Comparison of ENCODE assay signal across 9 mouse cellular contexts in the genomic region with DNA sequence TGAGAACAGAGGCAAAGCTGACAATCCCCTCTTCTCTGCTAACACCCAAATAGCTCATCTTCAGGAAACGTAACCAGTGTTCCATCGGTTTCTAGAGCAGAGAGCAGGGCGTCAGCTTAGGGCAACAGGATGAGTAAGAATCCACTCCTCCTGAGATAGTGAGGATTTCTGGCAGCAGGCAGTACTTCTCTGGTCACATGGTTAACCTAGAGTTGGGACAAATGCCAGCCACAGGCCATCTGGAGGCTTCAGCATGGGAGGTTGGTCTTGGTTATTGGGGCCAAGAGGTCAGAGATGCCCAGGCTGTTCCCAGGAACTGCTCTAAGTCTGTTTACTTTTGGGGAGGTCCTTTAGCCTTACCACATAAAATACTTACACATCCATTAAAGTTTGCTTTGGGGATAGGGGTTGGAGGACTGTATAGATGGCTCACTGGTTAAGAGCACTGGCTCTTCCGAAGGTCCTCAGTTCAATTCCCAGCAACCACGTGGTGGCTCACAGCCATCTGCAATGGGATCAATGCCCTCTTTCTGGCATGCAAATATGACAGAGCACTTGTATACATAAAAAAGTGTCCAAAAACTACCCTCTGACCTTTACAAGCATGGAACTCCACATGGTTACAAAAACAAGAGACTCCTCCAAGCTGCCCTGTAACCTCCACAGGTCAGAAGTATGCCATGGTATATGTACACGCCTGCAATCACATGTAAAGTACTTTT. TPM values are rescaled to one million over a fixed set of nuclear protein-coding genes. Genes with fewer than 3 reads are reported as not detected.
DNase-seq lines count a peak whose midpoint lies in the region; ATAC-seq and TF ChIP-seq lines count a peak whose summit lies in the region.
"Had no signal": no experiment of that assay in that cellular context is flagged by ENCODE, and none has a peak within 500 bp of the region (broad histone marks: within the 10 kb centered on the region; RNA-seq: fewer than 3 reads in every experiment).

No protein-coding gene starts in this region.

- no peak for TF ChIP-seq CTCF in lung, postnatal 0 days (IDR thresholded peaks at IDR 0.05)
- TF ChIP-seq CTCF in olfactory bulb, adult 2 months (IDR thresholded peaks at IDR 0.05; ENCODE audit: insufficient read depth, low read depth, low read length), result no peak
- TF ChIP-seq CTCF in gastrocnemius, adult 2 months (IDR thresholded peaks at IDR 0.05), result no peak

- 60% methylated on average over 6 of the region's 6 CpGs for WGBS in lung, postnatal 0 days
- WGBS in olfactory bulb, adult 2 months, result 53% methylated on average over 6 of the region's 6 CpGs
- WGBS in embryonic facial prominence, embryonic 10.5 days, result 83% methylated on average over 6 of the region's 6 CpGs

- H3K27ac ChIP-seq in lung, postnatal 0 days (ENCODE audit: low read length), result no peak overlapping the region
- 0 out of 2 replicates have a peak overlapping the region, but pooled peaks have one; percentile 21 for H3K27ac ChIP-seq in olfactory bulb, adult 2 months (ENCODE audit: insufficient read depth, low read depth, low read length)
- no peak overlapping the region for H3K27ac ChIP-seq in gastrocnemius, adult 2 months
- no peak overlapping the region for H3K27ac ChIP-seq in embryonic facial prominence, embryonic 10.5 days (replicated peaks)
- H3K27ac ChIP-seq: limb, embryonic 13.5 days had no signal

- H3K4me3 ChIP-seq in lung, postnatal 0 days (ENCODE audit: low read depth, low read length), result no peak overlapping the region
- H3K4me3 ChIP-seq in olfactory bulb, adult 2 months (ENCODE audit: insufficient read depth, low read depth, low read length), result no peak overlapping the region
- no peak overlapping the region for H3K4me3 ChIP-seq in gastrocnemius, adult 2 months
- no peak overlapping the region for H3K4me3 ChIP-seq in embryonic facial prominence, embryonic 10.5 days
- H3K4me3 ChIP-seq: limb, embryonic 13.5 days had no signal

- DNase-seq in lung, postnatal 0 days (ENCODE audit: low spot score), result peak; percentile 35
- no peak for DNase-seq in lung, postnatal 14 days
- DNase-seq in heart, postnatal 4 days, result peak; percentile 74
- no peak for DNase-seq in gastrocnemius, adult 2 months
- DNase-seq in embryo, embryonic 10 days (ENCODE audit: low spot score), result no peak
- no peak for DNase-seq in embryonic facial prominence, embryonic 10.5 days (ENCODE audit: low spot score)

- peak; percentile 43 for ATAC-seq in lung, postnatal 0 days
- ATAC-seq in cerebellum, adult (ENCODE audit: insufficient number of reproducible peaks, low FRiP score, low TSS enrichment), result peak; percentile 72; the same call in 1 of the 2 replicates

- H3K4me1 ChIP-seq in lung, postnatal 0 days (ENCODE audit: insufficient read depth, low read depth, low read length), result no peaks in the 10 kb centered on the region
- H3K4me1 ChIP-seq in olfactory bulb, adult 2 months (ENCODE audit: control insufficient read depth, insufficient read depth, low read length), result peaks cover 4% of the 10 kb centered on the region
- H3K4me1 ChIP-seq in embryonic facial prominence, embryonic 10.5 days, result no peaks in the 10 kb centered on the region
- H3K4me1 ChIP-seq: limb, embryonic 13.5 days had no signal

- H3K27me3 ChIP-seq in lung, postnatal 0 days (replicated peaks; ENCODE audit: insufficient read depth, low read length), result no peaks in the 10 kb centered on the region
- no peaks in the 10 kb centered on the region for H3K27me3 ChIP-seq in embryonic facial prominence, embryonic 10.5 days (replicated peaks; ENCODE audit: low read depth, poor library complexity, severe bottlenecking)
- H3K27me3 ChIP-seq: limb, embryonic 13.5 days had no signal

- H3K9me3 ChIP-seq in lung, postnatal 0 days (ENCODE audit: low read length), result no peaks in the 10 kb centered on the region
- H3K9me3 ChIP-seq in embryonic facial prominence, embryonic 10.5 days, result no peaks in the 10 kb centered on the region
- H3K9me3 ChIP-seq: limb, embryonic 13.5 days had no signal

- no peak for TF ChIP-seq POLR2A in olfactory bulb, adult 2 months (IDR thresholded peaks at IDR 0.05; ENCODE audit: insufficient read depth, low read depth, low read length)

- intact Hi-C loops in gastrocnemius, adult 2 months (cut with DNase I), result no loop called here

- no peak for TF ChIP-seq EP300 in lung, postnatal 0 days (IDR thresholded peaks at IDR 0.05)

- H3K9ac ChIP-seq in lung, postnatal 0 days (replicated peaks; ENCODE audit: low read depth), result no peak overlapping the region
- H3K9ac ChIP-seq: limb, embryonic 13.5 days had no signal

- H3K36me3 ChIP-seq in lung, postnatal 0 days (ENCODE audit: insufficient read depth, low read length), result peaks cover 16% of the 10 kb centered on the region
- H3K36me3 ChIP-seq in embryonic facial prominence, embryonic 10.5 days (replicated peaks), result peaks cover 56% of the 10 kb centered on the region

- H3K4me2 ChIP-seq in lung, postnatal 0 days (replicated peaks; ENCODE audit: low read depth, low read length), result no peak overlapping the region
- H3K4me2 ChIP-seq: limb, embryonic 13.5 days had no signal

RNA-seq across cellular contexts. Expression of a gene that starts 9.4 kb away (rescaled TPM):
- polyA plus RNA-seq in lung, postnatal 0 days (2015; fragmentation: Nextera tagmentation; extraction: Ambion mirVana), result 13.9 and 14.0 TPM in 2 replicates
- 10 to 100 TPM; 46.2 to 54.0 TPM for total RNA-seq in heart, postnatal 4 days (2021)
- polyA plus RNA-seq in olfactory bulb, adult 2 months (2012; ENCODE audit: insufficient read depth, insufficient read length, low replicate concordance, missing spikeins), result 210 TPM in 1 of 2 replicates, not detected in the other
- total RNA-seq in gastrocnemius, adult 2 months (2021), result 10 to 100 TPM; 56.6 to 61.2 TPM
- 12.5 and 14.8 TPM in 2 replicates for polyA plus RNA-seq in embryonic facial prominence, embryonic 10.5 days (2016; fragmentation: Nextera tagmentation; extraction: Ambion mirVana)

RNA-seq across cellular contexts. Expression of a gene that starts 32.4 kb away (rescaled TPM):
- 2.0 and 2.6 TPM in 2 replicates for polyA plus RNA-seq in lung, postnatal 0 days (2015; fragmentation: Nextera tagmentation; extraction: Ambion mirVana)
- total RNA-seq in heart, postnatal 4 days (2021), result 1 to 10 TPM; 1.1 to 1.3 TPM
- polyA plus RNA-seq in olfactory bulb, adult 2 months (2012; ENCODE audit: insufficient read depth, insufficient read length, low replicate concordance, missing spikeins), result not detected in 2 replicates
- total RNA-seq in gastrocnemius, adult 2 months (2021), result under 1 TPM; 0.45 to 0.64 TPM
- polyA plus RNA-seq in embryonic facial prominence, embryonic 10.5 days (2016; fragmentation: Nextera tagmentation; extraction: Ambion mirVana), result 6.3 and 7.6 TPM in 2 replicates

RNA-seq across cellular contexts. Expression of a gene that starts 46.4 kb away (rescaled TPM):
- polyA plus RNA-seq in lung, postnatal 0 days (2015; fragmentation: Nextera tagmentation; extraction: Ambion mirVana), result 22.7 and 24.4 TPM in 2 replicates
- total RNA-seq in heart, postnatal 4 days (2021), result 1 to 10 TPM; 8.4 to 9.0 TPM
- polyA plus RNA-seq in olfactory bulb, adult 2 months (2012; ENCODE audit: insufficient read depth, insufficient read length, low replicate concordance, missing spikeins), result not detected in 2 replicates
- total RNA-seq in gastrocnemius, adult 2 months (2021), result 1 to 10 TPM; 3.3 to 3.9 TPM
- polyA plus RNA-seq in embryonic facial prominence, embryonic 10.5 days (2016; fragmentation: Nextera tagmentation; extraction: Ambion mirVana), result 4.2 and 4.5 TPM in 2 replicates

Comparison
In these comparisons a context has a peak if more than half of its experiments do, and no peak if none do; other contexts are left out.
1. DNase-seq: peak in lung, postnatal 0 days (single experiment) and heart, postnatal 4 days (single experiment); none in lung, postnatal 14 days (single experiment), gastrocnemius, adult 2 months (single experiment), embryo, embryonic 10 days (single experiment) and embryonic facial prominence, embryonic 10.5 days (single experiment).